Mouse (Mus musculus): Measurements from ENCODE around the gene Fam234b.

GRCm38 (mm10) chr6:135271761-135272160 is 74.0 kb downstream of the Fam234b start:
- no peak for TF ChIP-seq POLR2A (IDR thresholded peaks at IDR 0.05; ENCODE audit: insufficient read depth, low read depth, low read length)
- TF ChIP-seq CTCF (IDR thresholded peaks at IDR 0.05; ENCODE audit: insufficient read depth, low read depth, low read length) = no peak
